Mouse (Mus musculus): ENCODE measurements around the gene Ccnjl.

The Ccnjl gene

GRCm38 (mm10) chr11:43528683-43529499, at the start of gene Ccnjl:
Gene Ccnjl, plus strand, starts transcription at chr11:43528784.
- DNase-seq = peak; percentile 19 to 25

GRCm38 (mm10) chr11:43479376-43479775, 49.2 kb upstream of the Ccnjl start:
- DNase-seq = no peak

DNA sequence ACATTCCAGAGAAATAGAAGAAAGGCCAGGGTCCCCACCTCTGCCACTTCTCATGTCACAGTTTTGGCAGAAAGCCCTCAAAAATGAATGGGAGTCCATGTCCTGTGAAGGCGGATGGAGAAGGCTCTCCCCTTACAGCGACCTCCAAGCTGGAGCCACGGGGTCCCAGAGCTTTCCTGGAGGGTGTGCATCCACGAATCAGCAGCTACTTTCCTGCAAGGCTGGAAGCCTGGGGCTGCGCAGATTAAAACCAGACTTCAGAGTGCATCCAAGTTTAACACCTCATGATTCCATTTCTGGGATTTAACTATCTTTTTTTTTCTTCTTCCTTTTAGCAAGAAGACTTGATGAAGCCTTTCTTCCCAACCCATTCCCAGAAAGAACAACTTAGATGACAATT, 48.0 kb upstream of the Ccnjl start:
- no peak for DNase-seq

DNA sequence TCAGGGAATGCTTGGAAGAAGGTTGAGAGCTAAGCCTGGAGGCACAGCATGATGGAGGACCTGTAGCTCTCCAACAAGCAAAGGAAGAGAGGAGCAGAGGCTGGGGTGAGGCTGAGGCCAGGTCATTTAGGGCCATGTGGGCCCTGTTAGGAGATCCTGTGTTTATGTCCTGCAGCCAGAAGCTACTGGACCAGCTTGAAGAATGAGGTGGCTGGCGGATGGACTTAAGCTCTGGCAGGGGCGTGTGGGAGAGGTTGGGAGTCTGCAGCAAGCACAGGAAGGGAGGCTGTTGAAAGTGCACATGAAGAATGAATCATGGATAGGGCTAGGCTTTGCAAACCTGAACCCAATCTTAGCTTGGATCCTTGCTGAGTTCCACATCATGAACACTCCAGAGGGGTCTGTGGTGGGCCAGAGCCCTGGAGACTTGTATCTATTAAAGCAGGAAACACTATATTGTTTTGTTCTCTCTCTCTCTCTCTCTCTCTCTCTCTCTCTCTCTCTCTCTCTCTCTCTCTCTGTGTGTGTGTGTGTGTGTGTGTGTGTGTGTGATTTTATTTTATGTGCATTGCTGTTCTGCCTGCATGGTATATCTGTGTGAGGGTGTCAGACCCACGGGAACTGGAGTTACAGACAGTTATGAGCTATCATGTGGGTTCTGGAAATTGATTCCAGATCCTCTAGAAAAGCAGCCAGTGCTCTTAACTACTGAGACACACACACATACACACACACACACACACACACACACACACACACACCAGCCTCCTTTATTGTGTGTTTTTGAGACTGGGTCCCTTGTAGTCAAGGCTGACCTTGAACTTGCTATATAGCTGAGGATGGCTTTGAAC, 46.7 kb upstream of the Ccnjl start:
- no peak for DNase-seq

- DNase-seq = peak; percentile 26 to 50
Observed at GRCm38 (mm10) chr11:43483122-43483792, 45.3 kb upstream of the Ccnjl start.

GRCm38 (mm10) chr11:43484057-43484456, 44.5 kb upstream of the Ccnjl start:
- no peak for DNase-seq

DNA sequence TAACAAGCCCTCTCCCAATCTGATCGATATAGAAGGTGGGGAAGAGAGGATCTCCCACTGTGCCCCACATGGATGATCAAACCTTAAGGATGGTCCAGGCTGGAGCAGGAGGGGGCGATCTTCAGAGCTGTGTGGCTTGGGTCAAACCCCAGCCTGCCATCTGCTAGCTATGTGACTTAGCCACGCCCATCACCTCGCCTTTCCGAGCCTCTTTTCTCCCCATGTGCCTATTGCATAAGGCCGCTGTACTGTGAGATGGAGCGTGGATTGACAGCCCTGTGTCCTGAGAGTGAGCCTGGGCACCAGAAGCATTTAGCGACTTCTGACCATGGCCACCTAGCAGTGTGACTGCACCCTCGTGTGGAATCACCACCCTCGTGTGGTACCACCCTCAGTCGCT, 43.9 kb upstream of the Ccnjl start:
- no peak for DNase-seq

DNA sequence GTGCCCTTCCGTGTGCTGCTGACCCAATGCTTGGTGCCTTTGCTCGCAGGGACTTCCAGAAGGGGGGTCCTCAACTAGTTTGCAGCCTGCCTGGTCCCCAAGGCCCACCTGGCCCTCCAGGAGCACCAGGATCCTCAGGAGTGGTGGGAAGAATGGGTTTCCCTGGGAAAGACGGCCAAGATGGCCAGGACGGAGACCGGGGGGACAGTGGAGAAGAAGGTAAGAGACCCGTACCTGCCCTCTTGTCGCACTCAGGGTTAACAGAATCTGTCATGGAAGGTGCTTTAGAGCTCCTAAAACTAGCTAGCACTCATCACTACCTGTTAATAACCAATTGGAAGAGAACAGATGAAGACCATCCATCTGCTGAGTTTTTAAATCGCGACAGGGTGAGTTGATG, 42.7 kb upstream of the Ccnjl start:
- DNase-seq = no peak

DNA sequence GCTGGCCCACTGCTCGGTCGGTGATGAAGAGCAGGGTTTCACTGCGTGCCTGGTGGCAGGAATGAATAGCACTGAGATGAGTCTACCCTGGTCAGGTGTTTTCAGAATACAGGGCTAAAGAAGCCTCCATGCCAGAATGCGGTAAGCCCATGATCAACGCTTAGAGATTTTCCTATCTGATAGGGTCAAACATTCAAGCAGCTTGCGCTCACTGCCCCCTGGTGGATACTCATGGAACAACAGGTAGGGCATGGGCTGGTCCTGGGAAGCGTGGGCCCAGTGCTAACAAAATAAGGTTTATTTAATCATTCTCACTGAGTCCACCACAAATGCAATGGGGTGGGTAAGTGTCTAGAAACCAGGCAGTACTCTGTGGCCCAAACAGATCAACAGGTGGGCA, 35.9 kb upstream of the Ccnjl start:
- peak; percentile 45 to 78 for DNase-seq

DNA sequence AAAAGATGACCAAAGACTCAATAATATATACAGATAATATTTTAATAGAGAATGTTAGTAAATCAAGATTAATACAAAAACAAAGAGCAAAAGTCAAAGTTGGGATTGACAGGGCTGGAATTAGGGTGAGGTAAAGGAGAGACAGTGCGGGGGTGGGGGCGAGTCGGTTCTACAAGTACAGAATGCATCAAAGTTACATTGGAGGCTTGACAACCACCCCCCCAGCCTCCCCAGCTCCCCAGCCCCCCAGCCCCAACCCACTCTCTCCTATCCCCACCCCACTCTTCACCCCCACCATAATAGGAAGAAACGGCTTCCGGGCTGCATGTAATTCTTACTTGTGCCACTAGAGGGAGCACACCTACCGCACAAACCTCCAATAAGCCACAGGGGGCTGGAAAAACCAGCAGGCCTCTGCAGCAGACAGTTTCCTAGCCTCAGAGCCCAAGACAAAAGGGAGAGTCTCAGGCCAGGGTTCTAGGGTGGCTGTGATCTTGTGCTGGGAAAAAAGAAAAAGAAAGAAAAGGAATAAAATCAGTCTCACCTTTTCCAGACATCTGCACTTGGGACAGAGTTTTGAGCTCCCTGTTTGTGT, 34.7 kb upstream of the Ccnjl start:
- peak; percentile 35 to 63 for DNase-seq

GRCm38 (mm10) chr11:43495037-43495436, 33.5 kb upstream of the Ccnjl start:
- DNase-seq = no peak

- DNase-seq = peak in 1 of 2 experiments; percentile 21
Observed at GRCm38 (mm10) chr11:43495532-43495931, 33.1 kb upstream of the Ccnjl start.

DNA sequence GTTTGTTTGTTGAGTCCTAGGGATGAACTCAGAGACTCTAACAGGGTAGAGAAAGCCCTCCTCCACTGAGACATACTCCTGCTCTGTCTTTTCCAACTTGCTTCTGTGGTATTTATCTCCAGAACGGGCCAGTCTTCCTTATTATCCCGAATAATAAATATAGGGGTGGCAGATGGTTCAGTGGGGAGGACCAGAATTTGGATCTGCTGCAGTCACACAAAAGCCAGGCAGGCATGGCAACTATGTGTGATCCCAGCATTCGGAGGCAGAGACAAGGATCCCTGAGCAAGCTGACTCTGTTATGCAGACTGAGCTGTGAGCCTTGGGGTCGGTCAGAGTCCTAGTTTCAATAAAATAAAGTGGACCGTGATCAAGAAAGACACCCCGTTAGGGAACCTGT, 27.3 kb upstream of the Ccnjl start:
- no peak for DNase-seq

DNA sequence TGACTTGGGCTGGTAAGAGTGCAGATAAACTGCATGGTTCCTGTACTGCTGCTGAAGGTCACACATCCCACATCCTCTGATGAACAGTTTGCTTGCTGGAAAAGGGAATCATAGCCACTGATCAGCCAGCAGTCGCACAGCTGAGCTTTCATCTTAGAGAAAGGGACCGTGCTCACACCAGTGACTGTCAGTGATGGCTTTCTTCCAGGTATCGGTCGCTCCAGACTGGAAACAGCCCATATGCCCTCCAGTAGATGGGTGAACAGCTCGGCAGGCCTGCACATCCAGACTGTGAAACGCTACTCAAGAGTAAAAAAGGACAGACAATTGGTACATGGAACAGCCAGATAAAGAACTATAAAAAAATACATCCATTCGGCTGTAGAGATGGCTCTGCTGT, 23.4 kb upstream of the Ccnjl start:
- DNase-seq = no peak

DNA sequence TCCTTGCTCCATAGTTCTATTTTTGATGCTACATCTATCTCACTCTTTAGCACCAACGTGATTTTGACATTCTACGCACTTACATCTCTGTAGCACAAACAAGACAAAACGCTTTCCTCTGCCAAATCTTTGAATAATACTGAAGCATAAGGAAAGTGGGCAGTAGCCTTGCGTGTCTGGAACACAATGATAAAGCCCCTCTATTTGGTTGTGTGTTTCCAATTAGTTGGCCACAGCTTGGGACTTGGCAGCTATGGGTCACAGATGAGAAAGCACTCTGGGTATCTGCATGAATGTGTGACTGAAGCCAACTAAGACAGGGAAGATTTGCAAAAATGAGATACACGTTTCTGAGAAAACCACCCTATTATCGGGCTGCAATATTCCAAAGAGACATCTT, 20.6 kb upstream of the Ccnjl start:
- DNase-seq = no peak

DNA sequence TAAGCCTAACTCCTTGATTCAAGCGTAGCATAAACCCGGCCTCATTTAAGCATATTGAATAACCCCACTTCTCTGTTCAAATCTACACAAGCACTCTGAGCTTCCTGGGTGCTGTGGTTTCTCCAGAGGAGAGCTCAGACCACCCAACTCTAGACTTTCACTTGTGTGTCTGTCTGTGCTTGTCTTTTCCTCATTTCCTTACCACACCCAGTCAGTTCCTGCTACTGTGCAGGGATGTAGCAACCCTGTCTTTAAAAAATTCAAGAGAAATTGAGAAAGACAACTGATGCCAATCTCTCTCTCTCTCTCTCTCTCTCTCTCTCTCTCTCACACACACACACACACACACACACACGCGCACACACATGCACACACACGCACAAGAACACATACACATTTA, 18.7 kb upstream of the Ccnjl start:
- no peak for DNase-seq

- DNase-seq = no peak
Observed at GRCm38 (mm10) chr11:43512661-43513190, 15.9 kb upstream of the Ccnjl start.

- peak in 1 of 2 experiments; percentile 36 for DNase-seq
Observed at GRCm38 (mm10) chr11:43516344-43517021, 12.1 kb upstream of the Ccnjl start.

DNA sequence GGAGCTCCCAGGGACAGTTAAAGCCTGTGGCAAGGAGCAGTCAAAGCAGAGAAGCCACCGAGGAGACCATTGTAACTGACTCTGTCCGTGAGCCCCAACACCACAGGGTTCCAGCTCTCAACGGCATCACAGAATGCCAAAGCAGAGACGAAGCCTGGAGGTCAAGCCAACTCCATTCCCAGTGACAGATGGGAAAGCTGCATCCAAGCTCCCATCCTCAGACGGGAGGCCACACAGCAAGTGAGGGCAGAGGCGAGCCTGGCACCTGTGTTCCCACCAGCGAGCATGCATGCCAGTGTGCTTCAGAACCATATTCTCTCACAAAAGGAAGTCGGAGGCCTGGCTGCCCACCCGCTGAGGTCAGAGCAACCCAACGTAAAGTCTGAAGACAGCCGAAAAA, 10.9 kb upstream of the Ccnjl start:
- no peak for DNase-seq

- DNase-seq = no peak
Observed at GRCm38 (mm10) chr11:43518086-43518485, 10.5 kb upstream of the Ccnjl start.

DNA sequence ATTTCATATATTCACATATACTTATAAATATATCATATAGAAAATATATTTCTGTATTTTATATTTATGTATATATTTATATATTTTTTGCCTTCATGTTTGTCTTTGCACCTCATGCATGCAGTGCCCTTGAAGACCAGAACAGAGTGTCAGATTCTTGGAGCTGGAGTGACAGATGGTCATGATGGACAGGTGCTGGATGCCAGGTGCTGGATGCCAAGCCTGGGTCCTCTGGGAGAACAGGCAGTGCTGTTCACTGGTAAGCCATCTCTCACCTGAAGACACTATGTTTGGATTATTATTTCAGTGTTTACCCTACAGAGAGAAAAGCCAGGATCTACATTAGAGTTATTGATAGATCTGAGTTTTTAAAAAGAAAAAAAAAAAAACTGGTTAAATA, 9.8 kb upstream of the Ccnjl start:
- no peak for DNase-seq

DNA sequence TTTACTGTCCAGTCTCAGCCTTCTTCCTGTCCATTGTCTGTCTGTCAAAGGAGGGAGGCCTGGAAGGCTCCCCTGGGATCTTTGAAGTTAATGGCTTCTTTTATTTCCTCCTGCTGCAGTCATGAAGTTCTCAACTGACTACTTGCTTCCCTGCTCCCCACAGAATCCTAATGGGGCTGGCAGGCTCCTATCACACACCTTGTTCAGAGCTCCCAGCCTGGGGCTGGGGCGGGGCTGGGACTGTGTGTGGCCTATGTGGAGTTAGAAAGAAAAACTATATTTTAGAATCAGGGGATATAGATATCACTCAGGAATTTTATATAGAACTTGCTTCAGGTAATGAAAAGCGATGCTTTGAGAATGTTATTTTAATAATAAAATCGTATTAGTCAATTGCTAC, 8.1 kb upstream of the Ccnjl start:
- no peak for DNase-seq
